Mouse (Mus musculus) megakaryocyte-erythroid progenitor cell, adult 5-6 weeks (primary cell): ENCODE data around the gene Zcchc14. TPM values are rescaled to one million over a fixed set of nuclear protein-coding genes. Genes with fewer than 3 reads are reported as not detected.

Experiments
- ATAC-seq: replicated peaks from 2 replicates; pipeline ENCODE4 v1.8.0; 2016; ENCODE audit warnings: mild to moderate bottlenecking, inconsistent platforms; ENCODE audit not compliant: severe bottlenecking, poor library complexity, low FRiP score, low TSS enrichment
- total RNA-seq, 2 experiments: library from RNA; stranded (forward) in 1 of 2; stranded (reverse) in 1 of 2; fragments of 200-1000, 215-1000 nt in 1 of 2; fragments of >200 nt in 1 of 2; fragmentation: Nextera tagmentation in 1 of 2; gene quantifications; 2 replicates each; pipeline ENCODE4 v1.2.3; 2014 to 2017

Zcchc14 gene
- total RNA-seq, 2 experiments from 2014 or later: not detected

GRCm38 (mm10) chr8:121562941-121563351 is 89.8 kb downstream of the Zcchc14 start:
- ATAC-seq: no peak

GRCm38 (mm10) chr8:121561636-121562345 is 90.9 kb downstream of the Zcchc14 start:
- no peak for ATAC-seq

- no peak for ATAC-seq
Observed at GRCm38 (mm10) chr8:121560432-121561100, 92.1 kb downstream of the Zcchc14 start.

DNA sequence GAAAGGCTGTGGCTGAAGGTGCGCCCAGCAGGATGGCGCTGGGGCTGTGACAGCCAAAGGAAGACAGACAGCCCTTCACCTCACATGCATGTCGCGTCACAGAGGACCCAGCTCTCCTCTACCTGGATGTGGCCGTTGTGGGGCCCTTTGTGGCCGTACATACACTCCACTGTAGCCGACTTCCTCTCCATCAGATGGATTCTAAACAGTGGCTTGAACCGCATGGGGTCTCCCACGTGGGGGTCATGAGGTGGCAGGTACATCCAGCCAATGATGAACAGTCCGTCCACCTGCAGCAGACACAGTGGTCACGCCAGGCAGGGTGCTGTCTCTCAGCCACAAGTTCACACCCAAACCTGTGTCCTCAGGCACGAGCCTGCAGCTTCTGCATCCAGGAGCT is 92.9 kb downstream of the Zcchc14 start:
- ATAC-seq: no peak

GRCm38 (mm10) chr8:121558538-121558937 is 94.2 kb downstream of the Zcchc14 start:
- no peak for ATAC-seq

- ATAC-seq: no peak
Observed at GRCm38 (mm10) chr8:121557746-121558145, 95.0 kb downstream of the Zcchc14 start.

DNA sequence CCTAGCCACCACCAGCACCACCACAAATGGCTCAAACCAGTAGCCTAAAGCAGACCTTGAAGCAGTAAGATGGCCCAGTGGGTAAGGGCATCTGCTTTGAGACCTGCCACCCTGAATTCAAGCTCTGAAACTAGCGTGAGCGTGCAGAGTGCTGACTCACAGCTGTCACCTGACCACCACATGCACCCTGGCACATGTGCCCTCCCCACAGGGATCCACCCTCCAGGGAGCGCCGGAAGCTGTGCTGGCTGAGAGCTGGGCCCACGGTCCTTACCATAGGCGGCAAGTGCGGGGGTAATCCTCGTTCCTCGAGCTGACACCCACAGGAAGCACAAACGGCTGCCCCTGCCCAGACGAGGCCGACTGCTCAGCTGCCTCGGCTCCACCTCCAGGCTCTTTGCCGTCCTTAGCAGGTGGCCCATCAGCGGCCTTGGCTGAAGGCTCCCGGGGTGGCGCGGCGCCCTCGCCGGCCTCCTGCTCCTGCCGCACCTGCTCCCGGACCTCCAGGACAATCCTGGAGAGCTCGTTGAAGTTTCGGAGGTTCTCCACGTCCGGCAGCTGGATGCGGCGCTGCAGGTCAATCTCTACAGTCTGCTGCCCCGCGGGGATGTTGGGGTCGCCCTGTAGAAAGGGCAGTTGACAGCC is 98.7 kb downstream of the Zcchc14 start:
- ATAC-seq: no peak

- no peak for ATAC-seq
Observed at GRCm38 (mm10) chr8:121552506-121552905, 100.2 kb downstream of the Zcchc14 start.

GRCm38 (mm10) chr8:121551065-121551985 is 101.4 kb downstream of the Zcchc14 start:
- no peak for ATAC-seq

- ATAC-seq: no peak
Observed at GRCm38 (mm10) chr8:121550056-121550455, 102.6 kb downstream of the Zcchc14 start.

Other genes with a start within 250 kb of the Zcchc14 start
- not detected in 2 replicates for gene 1700018B08Rik, start 108.6 kb downstream of the Zcchc14 start, total RNA-seq (2014; fragmentation: Nextera tagmentation)
- not detected in 2 replicates for gene 1700018B08Rik, start 108.6 kb downstream of the Zcchc14 start, total RNA-seq (2017)
- gene Fbxo31, start 74.1 kb downstream of the Zcchc14 start, total RNA-seq (2014; fragmentation: Nextera tagmentation): 16.1 and 28.2 TPM in 2 replicates
- gene Fbxo31, start 74.1 kb downstream of the Zcchc14 start, total RNA-seq (2017): 7.8 and 9.5 TPM in 2 replicates
- 59.8 and 72.6 TPM in 2 replicates for gene Map1lc3b, start 62.5 kb downstream of the Zcchc14 start, total RNA-seq (2014; fragmentation: Nextera tagmentation)
- gene Map1lc3b, start 62.5 kb downstream of the Zcchc14 start, total RNA-seq (2017): 49.2 and 80.3 TPM in 2 replicates
- not detected in 2 replicates for gene Jph3, start 76.7 kb upstream of the Zcchc14 start, total RNA-seq (2014; fragmentation: Nextera tagmentation)
- 0.04 and 0.14 TPM in 2 replicates for gene Jph3, start 76.7 kb upstream of the Zcchc14 start, total RNA-seq (2017)
- 45.6 and 50.3 TPM in 2 replicates for gene Klhdc4, start 176.7 kb upstream of the Zcchc14 start, total RNA-seq (2014; fragmentation: Nextera tagmentation)
- gene Klhdc4, start 176.7 kb upstream of the Zcchc14 start, total RNA-seq (2017): 36.1 and 42.6 TPM in 2 replicates